ENCODE assay signal across 13 mouse cellular contexts in genomic region chr13:93606868-93607578, GRCm38 (mm10). TPM values are rescaled to one million over a fixed set of nuclear protein-coding genes. Genes with fewer than 3 reads are reported as not detected.
A peak's percentile ranks its signal among the peaks of the same experiment; 100 is the strongest.
DNase-seq lines count a peak whose midpoint lies in the region; ATAC-seq and TF ChIP-seq lines count a peak whose summit lies in the region.
"Had no signal": no experiment of that assay in that cellular context is flagged by ENCODE, and none has a peak within 500 bp of the region (broad histone marks: within the 10 kb centered on the region; RNA-seq: fewer than 3 reads in every experiment).

No protein-coding gene starts in this region.

- H3K9me3 ChIP-seq in hindbrain, postnatal 0 days (ENCODE audit: low read length), result no peaks in the 10 kb centered on the region
- no peaks in the 10 kb centered on the region for H3K9me3 ChIP-seq in hindbrain, embryonic 10.5 days
- no peaks in the 10 kb centered on the region for H3K9me3 ChIP-seq in kidney, postnatal 0 days (replicated peaks; ENCODE audit: low read length)
- no peaks in the 10 kb centered on the region for H3K9me3 ChIP-seq in midbrain, embryonic 11.5 days (ENCODE audit: control insufficient read depth, low read length)
- H3K9me3 ChIP-seq: liver, embryonic 15.5 days had no signal

- H3K4me2 ChIP-seq in hindbrain, postnatal 0 days (ENCODE audit: low read depth, low read length), result no peak overlapping the region
- peak overlapping the region; percentile 6; the same call in 1 of the 2 replicates for H3K4me2 ChIP-seq in kidney, postnatal 0 days (ENCODE audit: low read length)
- no peak overlapping the region for H3K4me2 ChIP-seq in midbrain, embryonic 11.5 days
- H3K4me2 ChIP-seq: liver, embryonic 15.5 days had no signal

- peak; percentile 40 for DNase-seq in hindbrain, postnatal 0 days (ENCODE audit: low spot score)
- no peak for DNase-seq in hindbrain, embryonic 10.5 days (ENCODE audit: low spot score)
- DNase-seq in Muller cell, postnatal 12 days (ENCODE audit: inconsistent ontology term), result peak; percentile 61
- peak; percentile 72 for DNase-seq in brain, adult 2 months (ENCODE audit: low read depth, low spot score)
- no peak for DNase-seq in kidney, postnatal 0 days (ENCODE audit: low spot score)
- DNase-seq in midbrain, embryonic 11.5 days (ENCODE audit: low spot score, missing footprints), result no peak
- DNase-seq in spleen, adult 12 weeks (ENCODE audit: low spot score), result no peak
- DNase-seq: cerebellum, postnatal 36 days; heart, postnatal 10 days had no signal

- no peaks in the 10 kb centered on the region for H3K4me1 ChIP-seq in hindbrain, postnatal 0 days (ENCODE audit: insufficient read depth, low read length)
- no peaks in the 10 kb centered on the region for H3K4me1 ChIP-seq in hindbrain, embryonic 10.5 days (replicated peaks)
- 0 out of 2 replicates have a peak, but pooled peaks cover 4% of the 10 kb centered on the region for H3K4me1 ChIP-seq in kidney, postnatal 0 days (replicated peaks; ENCODE audit: insufficient read depth, low read length)
- no peaks in the 10 kb centered on the region for H3K4me1 ChIP-seq in midbrain, embryonic 11.5 days (ENCODE audit: control insufficient read depth, insufficient read depth, low read length)
- H3K4me1 ChIP-seq: liver, embryonic 15.5 days had no signal

- whole genome bisulfite sequencing in hindbrain, postnatal 0 days, result 66% methylated on average over 13 of the region's 13 CpGs
- 77% methylated on average over 13 of the region's 13 CpGs for WGBS in hindbrain, embryonic 10.5 days
- 49% methylated on average over 13 of the region's 13 CpGs for WGBS in kidney, postnatal 0 days
- 77% methylated on average over 13 of the region's 13 CpGs for WGBS in midbrain, embryonic 11.5 days

- H3K4me3 ChIP-seq in hindbrain, postnatal 0 days (ENCODE audit: low read length), result no peak overlapping the region
- H3K4me3 ChIP-seq in hindbrain, embryonic 10.5 days, result no peak overlapping the region
- H3K4me3 ChIP-seq in kidney, postnatal 0 days (replicated peaks; ENCODE audit: low read depth, low read length), result no peak overlapping the region
- no peak overlapping the region for H3K4me3 ChIP-seq in midbrain, embryonic 11.5 days (ENCODE audit: low read depth, low read length)
- H3K4me3 ChIP-seq: liver, embryonic 15.5 days had no signal

- no peaks in the 10 kb centered on the region for H3K36me3 ChIP-seq in hindbrain, postnatal 0 days (ENCODE audit: insufficient read depth, low read length)
- no peaks in the 10 kb centered on the region for H3K36me3 ChIP-seq in hindbrain, embryonic 10.5 days
- H3K36me3 ChIP-seq in kidney, postnatal 0 days (ENCODE audit: insufficient read depth, low read length), result no peaks in the 10 kb centered on the region
- no peaks in the 10 kb centered on the region for H3K36me3 ChIP-seq in midbrain, embryonic 11.5 days (ENCODE audit: control insufficient read depth, insufficient read depth, low read length)
- H3K36me3 ChIP-seq: liver, embryonic 15.5 days had no signal

- no peak overlapping the region for H3K9ac ChIP-seq in hindbrain, postnatal 0 days (replicated peaks; ENCODE audit: low read length)
- H3K9ac ChIP-seq in kidney, postnatal 0 days (ENCODE audit: low read depth, low read length), result no peak overlapping the region
- H3K9ac ChIP-seq in midbrain, embryonic 11.5 days (ENCODE audit: low read length), result no peak overlapping the region
- H3K9ac ChIP-seq: liver, embryonic 15.5 days had no signal

- no peaks in the 10 kb centered on the region for H3K27me3 ChIP-seq in hindbrain, postnatal 0 days (ENCODE audit: insufficient read depth, low read length)
- no peaks in the 10 kb centered on the region for H3K27me3 ChIP-seq in hindbrain, embryonic 10.5 days (ENCODE audit: insufficient read depth, poor library complexity, severe bottlenecking)
- no peaks in the 10 kb centered on the region for H3K27me3 ChIP-seq in kidney, postnatal 0 days (ENCODE audit: insufficient read depth, low read length)
- no peaks in the 10 kb centered on the region for H3K27me3 ChIP-seq in midbrain, embryonic 11.5 days (ENCODE audit: control insufficient read depth, insufficient read depth, low read length)
- H3K27me3 ChIP-seq: liver, embryonic 15.5 days had no signal

- no peak for TF ChIP-seq CTCF in hindbrain, postnatal 0 days (IDR thresholded peaks at IDR 0.05; ENCODE audit: low read depth)
- no peak for TF ChIP-seq CTCF in kidney, postnatal 0 days (IDR thresholded peaks at IDR 0.05; ENCODE audit: low read depth)

- no peak for ATAC-seq in hindbrain, postnatal 0 days
- peak; percentile 67 for ATAC-seq in kidney, postnatal 0 days (replicated peaks; ENCODE audit: low FRiP score, low read depth)
- ATAC-seq in midbrain, embryonic 11.5 days (ENCODE audit: low FRiP score), result no peak
- ATAC-seq in inflammation-experienced regulatory T-cells, adult 6 months, result no peak

- no peak overlapping the region for H3K27ac ChIP-seq in hindbrain, postnatal 0 days
- no peak overlapping the region for H3K27ac ChIP-seq in hindbrain, embryonic 10.5 days
- H3K27ac ChIP-seq in kidney, postnatal 0 days, result peak overlapping the region; percentile 50; the same call in 1 of the 2 replicates
- H3K27ac ChIP-seq in midbrain, embryonic 11.5 days (ENCODE audit: low read depth, low read length), result no peak overlapping the region
- H3K27ac ChIP-seq: liver, embryonic 15.5 days had no signal

RNA-seq across cellular contexts. Expression of gene Bhmt, which starts 30.7 kb away (rescaled TPM):
- total RNA-seq in hindbrain, postnatal 0 days (2014; rRNA removed), result 0.05 TPM in 1 of 2 replicates, not detected in the other
- polyA plus RNA-seq in hindbrain, postnatal 0 days (2015; fragmentation: Nextera tagmentation; extraction: Ambion mirVana), result 0.98 and 1.1 TPM in 2 replicates
- 0.29 and 0.37 TPM in 2 replicates for polyA plus RNA-seq in hindbrain, embryonic 10.5 days (2016; fragmentation: Nextera tagmentation; extraction: Ambion mirVana)
- 0.43 and 0.59 TPM in 2 replicates for polyA plus RNA-seq in kidney, postnatal 0 days (2015; fragmentation: Nextera tagmentation; extraction: Ambion mirVana)
- 0.10 TPM in 1 of 2 replicates, not detected in the other for polyA plus RNA-seq in midbrain, embryonic 11.5 days (2014; fragmentation: Nextera tagmentation; extraction: Ambion mirVana)
- under 1 TPM in 2 of 3 experiments, not detected in 1; 0.13 to 0.28 TPM for polyA plus RNA-seq in inflammation-experienced regulatory T-cells, adult 6 months (2017; shearing (Covaris generic))
- total RNA-seq: heart, postnatal 10 days; layer of hippocampus, adult 18-20 months had no signal
- polyA plus RNA-seq: midbrain, postnatal 0 days had no signal

Comparison
In these comparisons a context has a peak if more than half of its experiments do, and no peak if none do; other contexts are left out.
1. DNase-seq: peak in hindbrain, postnatal 0 days (single experiment), Muller cell, postnatal 12 days (single experiment) and brain, adult 2 months (single experiment); none in hindbrain, embryonic 10.5 days (single experiment), kidney, postnatal 0 days (single experiment), midbrain, embryonic 11.5 days (single experiment) and spleen, adult 12 weeks (single experiment).